Mouse (Mus musculus): Measurements from ENCODE around the gene Qrich2. TPM values are rescaled to one million over a fixed set of nuclear protein-coding genes. Genes with fewer than 3 reads are reported as not detected.
A peak's percentile ranks its signal among the peaks of the same experiment; 100 is the strongest.

Qrich2 gene
- total and polyA plus RNA-seq, 3 experiments: 0.11 TPM; not detected in 2

GRCm38 (mm10) chr11:116472275-116472674, 6.2 kb upstream of the Qrich2 start:
- Histone ChIP-seq H3K27ac (ENCODE audit: control insufficient read depth, low read depth, low read length) (no peak overlapping the region), H3K4me3 (ENCODE audit: control insufficient read depth in 1 of 2, insufficient read depth in 1 of 2, low read depth in 2 of 2, low read length in 2 of 2) (no peak overlapping the region), H3K79me2 (ENCODE audit: control insufficient read depth, insufficient read depth, low read length, poor library complexity) (no peaks in the 10 kb centered on the region), H3K4me1 (ENCODE audit: control insufficient read depth in 1 of 2, insufficient read depth in 2 of 2, low read length in 2 of 2) (no peaks in the 10 kb centered on the region), H3K9ac (ENCODE audit: control insufficient read depth, low read depth, low read length, poor library complexity, severe bottlenecking) (no peak overlapping the region), H3K9me3 (replicated peaks; ENCODE audit: insufficient read depth, low read length) (no peaks in the 10 kb centered on the region), H3K27me3 (ENCODE audit: control insufficient read depth in 1 of 2, insufficient read depth in 2 of 2, low read length in 2 of 2) (no peaks in the 10 kb centered on the region), H3K36me3 (ENCODE audit: control insufficient read depth in 1 of 2, insufficient read depth in 2 of 2, low read length in 2 of 2) (peaks cover 0 to 17% of the 10 kb centered on the region in 2 experiments; a peak in 2 of 4 replicates)
- 0 out of 2 replicates have a peak, but pooled peaks have one; percentile 18 for TF ChIP-seq POLR2AphosphoS2 (IDR thresholded peaks at IDR 0.05; ENCODE audit: low read length)
- no peak for TF ChIP-seq NRF1 (IDR thresholded peaks at IDR 0.05; ENCODE audit: insufficient read depth, low read depth, low read length, poor library complexity, severe bottlenecking)
- TF ChIP-seq POLR2A (IDR thresholded peaks at IDR 0.05; ENCODE audit: control insufficient read depth in 1 of 2, insufficient read depth in 1 of 2, low read depth in 1 of 2, low read length in 2 of 2, poor library complexity in 1 of 2): 0 out of 4 replicates have a peak, but pooled peaks of 1 of the 2 experiments have one; percentile 20
- no peak for DNase-seq (ENCODE audit: low read depth, low spot score)

DNA sequence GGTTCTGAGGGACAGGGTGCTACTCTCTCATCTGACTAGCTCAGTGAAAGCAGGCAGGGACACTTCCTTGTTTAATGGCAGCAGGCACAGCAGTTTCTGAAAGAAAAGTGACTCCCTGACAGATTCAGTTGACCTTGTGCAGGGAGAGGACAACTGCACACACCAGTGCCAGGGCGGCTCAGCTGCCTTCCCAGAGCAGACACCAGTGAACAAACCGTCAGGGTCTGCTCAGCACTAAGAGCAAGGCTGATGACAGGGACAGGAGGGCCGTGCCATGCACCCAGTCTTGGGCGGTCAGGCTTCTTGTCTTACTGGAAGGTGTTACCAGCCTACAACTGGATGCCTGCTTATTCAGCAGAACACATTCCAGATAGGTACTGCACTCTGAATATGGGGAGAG, 4.9 kb upstream of the Qrich2 start:
- Histone ChIP-seq H3K27me3 (ENCODE audit: control insufficient read depth in 1 of 2, insufficient read depth in 2 of 2, low read length in 2 of 2) (no peaks in the 10 kb centered on the region), H3K9ac (ENCODE audit: control insufficient read depth, low read depth, low read length, poor library complexity, severe bottlenecking) (no peak overlapping the region), H3K79me2 (ENCODE audit: control insufficient read depth, insufficient read depth, low read length, poor library complexity) (no peaks in the 10 kb centered on the region), H3K4me1 (ENCODE audit: control insufficient read depth in 1 of 2, insufficient read depth in 2 of 2, low read length in 2 of 2) (no peaks in the 10 kb centered on the region), H3K36me3 (ENCODE audit: control insufficient read depth in 1 of 2, insufficient read depth in 2 of 2, low read length in 2 of 2) (peaks cover 0 to 11% of the 10 kb centered on the region in 2 experiments; a peak in 2 of 4 replicates), H3K4me3 (ENCODE audit: control insufficient read depth in 1 of 2, insufficient read depth in 1 of 2, low read depth in 2 of 2, low read length in 2 of 2) (no peak overlapping the region), H3K9me3 (replicated peaks; ENCODE audit: insufficient read depth, low read length) (no peaks in the 10 kb centered on the region), H3K27ac (ENCODE audit: control insufficient read depth, low read depth, low read length) (no peak overlapping the region)
- DNase-seq (ENCODE audit: low read depth, low spot score): no peak
- TF ChIP-seq ZC3H11A (IDR thresholded peaks at IDR 0.05; ENCODE audit: low read depth, low read length): no peak
- TF ChIP-seq USF1 (IDR thresholded peaks at IDR 0.05; ENCODE audit: low read depth, low read length): no peak
- TF ChIP-seq RAD21 (IDR thresholded peaks at IDR 0.05; ENCODE audit: low read depth, low read length): no peak
- TF ChIP-seq CHD1 (IDR thresholded peaks at IDR 0.05; ENCODE audit: low read depth, low read length): no peak
- no peak for TF ChIP-seq MAFK (IDR thresholded peaks at IDR 0.05; ENCODE audit: borderline replicate concordance, low read depth, low read length)
- no peak for TF ChIP-seq UBTF (IDR thresholded peaks at IDR 0.05; ENCODE audit: borderline replicate concordance, insufficient read depth, low read depth, low read length)
- TF ChIP-seq JUND (IDR thresholded peaks at IDR 0.05; ENCODE audit: low read depth, low read length): no peak
- no peak for TF ChIP-seq HCFC1 (IDR thresholded peaks at IDR 0.05; ENCODE audit: low read depth, low read length)
- no peak for TF ChIP-seq MAZ (IDR thresholded peaks at IDR 0.05; ENCODE audit: low read depth, low read length)
- no peak for TF ChIP-seq MYB (IDR thresholded peaks at IDR 0.05; ENCODE audit: low read depth, low read length)
- TF ChIP-seq EP300 (IDR thresholded peaks at IDR 0.05; ENCODE audit: low read depth in 1 of 2, low read length in 2 of 2): no peak
- no peak for TF ChIP-seq RCOR1 (IDR thresholded peaks at IDR 0.05; ENCODE audit: low read depth, low read length)
- TF ChIP-seq TCF12 (IDR thresholded peaks at IDR 0.05; ENCODE audit: low read depth, low read length): no peak
- TF ChIP-seq ELF1 (IDR thresholded peaks at IDR 0.05; ENCODE audit: low read depth, low read length): no peak
- TF ChIP-seq E2F4 (IDR thresholded peaks at IDR 0.05; ENCODE audit: borderline replicate concordance, low read depth, low read length): no peak
- no peak for TF ChIP-seq USF2 (IDR thresholded peaks at IDR 0.05; ENCODE audit: borderline replicate concordance in 1 of 2, insufficient read depth in 1 of 2, low read depth in 1 of 2, low read length in 2 of 2)

Data from MEL (cell line).